Comparison of ENCODE assay signal across 9 mouse cellular contexts in genomic region chr6:97883496-97883895, GRCm38 (mm10).
DNase-seq lines count a peak whose midpoint lies in the region; ATAC-seq and TF ChIP-seq lines count a peak whose summit lies in the region.
"Had no signal": no experiment of that assay in that cellular context is flagged by ENCODE, and none has a peak within 500 bp of the region (broad histone marks: within the 10 kb centered on the region; RNA-seq: fewer than 3 reads in every experiment).

No protein-coding gene starts in this region.

- H3K9me3 ChIP-seq in midbrain, postnatal 0 days (ENCODE audit: low read length), result no peaks in the 10 kb centered on the region
- no peaks in the 10 kb centered on the region for H3K9me3 ChIP-seq in midbrain, embryonic 10.5 days (replicated peaks)
- H3K9me3 ChIP-seq in heart, embryonic 11.5 days (replicated peaks; ENCODE audit: control insufficient read depth, low read length), result no peaks in the 10 kb centered on the region
- no peaks in the 10 kb centered on the region for H3K9me3 ChIP-seq in liver, postnatal 0 days (ENCODE audit: low read length)

- no peak overlapping the region for H3K4me2 ChIP-seq in midbrain, postnatal 0 days (ENCODE audit: low read depth, low read length, poor library complexity, severe bottlenecking)
- H3K4me2 ChIP-seq in heart, embryonic 11.5 days, result peak overlapping the region; percentile 0; the same call in 1 of the 2 replicates
- H3K4me2 ChIP-seq in liver, postnatal 0 days (ENCODE audit: low read depth, low read length), result no peak overlapping the region

- intact Hi-C loops in gastrocnemius, adult 2 months (cut with DNase I), result loop anchor here (5.0 kb wide), 1 partner anchor 76 kb away; the partner anchor contains the start of gene Mitf

- WGBS in midbrain, postnatal 0 days, result 58% methylated on average over 2 of the region's 2 CpGs
- 74% methylated on average over 2 of the region's 2 CpGs for WGBS in midbrain, embryonic 10.5 days
- WGBS in heart, embryonic 11.5 days (ENCODE audit: insufficient replicate concordance), result 23% methylated on average over 2 of the region's 2 CpGs
- 54% methylated on average over 2 of the region's 2 CpGs for WGBS in liver, postnatal 0 days (ENCODE audit: insufficient replicate concordance)

- H3K27ac ChIP-seq in gastrocnemius, adult 2 months, result peak overlapping the region; percentile 68
- H3K27ac ChIP-seq in midbrain, postnatal 0 days (ENCODE audit: low read depth, low read length), result no peak overlapping the region
- no peak overlapping the region for H3K27ac ChIP-seq in midbrain, embryonic 10.5 days (replicated peaks)
- H3K27ac ChIP-seq in heart, embryonic 11.5 days (ENCODE audit: low read depth, low read length), result peak overlapping the region; percentile 74
- H3K27ac ChIP-seq in liver, postnatal 0 days (ENCODE audit: low read depth), result no peak overlapping the region

- no peaks in the 10 kb centered on the region for H3K27me3 ChIP-seq in midbrain, postnatal 0 days (ENCODE audit: insufficient read depth, low read length)
- no peaks in the 10 kb centered on the region for H3K27me3 ChIP-seq in midbrain, embryonic 10.5 days (ENCODE audit: low read depth, poor library complexity, severe bottlenecking)
- H3K27me3 ChIP-seq in heart, embryonic 11.5 days (ENCODE audit: control insufficient read depth, insufficient read depth, low read length), result no peaks in the 10 kb centered on the region
- no peaks in the 10 kb centered on the region for H3K27me3 ChIP-seq in liver, postnatal 0 days (ENCODE audit: insufficient read depth, low read length)

- ATAC-seq in midbrain, postnatal 0 days (ENCODE audit: low FRiP score), result no peak
- 0 out of 2 replicates have a peak, but pooled peaks have one; percentile 50 for ATAC-seq in heart, embryonic 11.5 days (replicated peaks; ENCODE audit: insufficient number of reproducible peaks, low FRiP score, low TSS enrichment)
- ATAC-seq in liver, postnatal 0 days, result no peak

- H3K4me3 ChIP-seq in gastrocnemius, adult 2 months, result no peak overlapping the region
- H3K4me3 ChIP-seq in midbrain, postnatal 0 days (ENCODE audit: low read depth, low read length), result no peak overlapping the region
- no peak overlapping the region for H3K4me3 ChIP-seq in midbrain, embryonic 10.5 days
- H3K4me3 ChIP-seq in heart, embryonic 11.5 days (ENCODE audit: low read depth, low read length), result no peak overlapping the region
- no peak overlapping the region for H3K4me3 ChIP-seq in liver, postnatal 0 days (ENCODE audit: low read depth, low read length)

- no peak overlapping the region for H3K9ac ChIP-seq in midbrain, postnatal 0 days (replicated peaks; ENCODE audit: low read length, poor library complexity, severe bottlenecking)
- H3K9ac ChIP-seq in heart, embryonic 11.5 days (ENCODE audit: low read depth, low read length), result no peak overlapping the region
- no peak overlapping the region for H3K9ac ChIP-seq in liver, postnatal 0 days (replicated peaks)

- no peaks in the 10 kb centered on the region for H3K36me3 ChIP-seq in midbrain, postnatal 0 days (ENCODE audit: insufficient read depth, low read length)
- no peaks in the 10 kb centered on the region for H3K36me3 ChIP-seq in midbrain, embryonic 10.5 days
- H3K36me3 ChIP-seq in heart, embryonic 11.5 days (ENCODE audit: control insufficient read depth, insufficient read depth, low read length), result no peaks in the 10 kb centered on the region
- H3K36me3 ChIP-seq in liver, postnatal 0 days (replicated peaks; ENCODE audit: insufficient read depth, low read length), result no peaks in the 10 kb centered on the region

- TF ChIP-seq CTCF in gastrocnemius, adult 2 months (IDR thresholded peaks at IDR 0.05), result no peak
- TF ChIP-seq CTCF in midbrain, postnatal 0 days (IDR thresholded peaks at IDR 0.05), result no peak
- no peak for TF ChIP-seq CTCF in liver, postnatal 0 days (IDR thresholded peaks at IDR 0.05; ENCODE audit: low read depth)

- DNase-seq in gastrocnemius, adult 2 months, result no peak
- DNase-seq in gastrocnemius, postnatal 4 days (ENCODE audit: low spot score in 2 of 2), result no peak
- DNase-seq in midbrain, postnatal 0 days (ENCODE audit: low spot score), result peak; percentile 12
- no peak for DNase-seq in midbrain, embryonic 10.5 days (ENCODE audit: low spot score)
- DNase-seq in retina, postnatal 1 day, result peak; percentile 91
- DNase-seq in gastrocnemius, adult 8-10 months (ENCODE audit: low spot score in 2 of 2), result no peak
- DNase-seq in liver, postnatal 0 days, result no peak
- DNase-seq: spleen, adult 18-20 months had no signal

- TF ChIP-seq EP300 in liver, postnatal 0 days (IDR thresholded peaks at IDR 0.05; ENCODE audit: low read depth), result no peak

- H3K4me1 ChIP-seq in midbrain, postnatal 0 days (ENCODE audit: insufficient read depth, low read length), result no peaks in the 10 kb centered on the region
- H3K4me1 ChIP-seq in midbrain, embryonic 10.5 days, result peaks cover 8% of the 10 kb centered on the region
- H3K4me1 ChIP-seq in heart, embryonic 11.5 days (ENCODE audit: control insufficient read depth, insufficient read depth, low read length), result peaks cover 29% of the 10 kb centered on the region
- no peaks in the 10 kb centered on the region for H3K4me1 ChIP-seq in liver, postnatal 0 days (ENCODE audit: insufficient read depth)

Comparison
In these comparisons a context has a peak if more than half of its experiments do, and no peak if none do; other contexts are left out.
1. DNase-seq: peak in midbrain, postnatal 0 days (single experiment) and retina, postnatal 1 day (single experiment); none in gastrocnemius, adult 2 months (single experiment), gastrocnemius, postnatal 4 days (0 of 2), midbrain, embryonic 10.5 days (single experiment), gastrocnemius, adult 8-10 months (0 of 2) and liver, postnatal 0 days (single experiment).
2. H3K27ac ChIP-seq: peak in gastrocnemius, adult 2 months (single experiment) and heart, embryonic 11.5 days (single experiment); none in midbrain, postnatal 0 days (single experiment), midbrain, embryonic 10.5 days (single experiment) and liver, postnatal 0 days (single experiment).